Mouse (Mus musculus) stomach, postnatal 0 days (tissue): ENCODE data around the gene Ifi208.

Experiments
- CTCF ChIP-seq: IDR thresholded peaks from 2 replicates; pipeline ENCODE4 v1.5.1; 2016; ENCODE audit warnings: antibody characterized with exemption, low read depth, mild to moderate bottlenecking, moderate library complexity
- EP300 ChIP-seq: optimal IDR thresholded peaks from 2 replicates; pipeline ENCODE3; 2016; ENCODE audit warnings: antibody characterized with exemption

DNA sequence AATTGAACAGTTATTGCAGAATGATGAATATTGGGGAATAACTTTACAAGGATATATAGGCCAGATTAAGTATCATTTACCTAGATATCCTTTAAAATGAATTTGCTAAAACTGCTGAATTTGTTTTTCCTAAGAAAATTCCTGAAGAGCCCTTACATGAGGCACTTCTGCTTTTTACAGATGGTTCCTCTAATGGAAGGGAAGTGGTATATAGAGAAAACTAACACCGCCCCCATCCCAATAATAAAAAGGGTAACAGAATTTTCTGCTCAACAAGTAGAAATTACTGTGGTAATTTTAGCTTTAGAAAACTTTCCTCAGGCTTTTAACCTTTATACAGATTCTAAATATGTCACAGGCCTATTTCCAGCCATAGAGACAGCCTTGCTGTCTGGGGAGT is 20.8 kb downstream of the Ifi208 start:
- TF ChIP-seq EP300 (no peak), CTCF (no peak)
